In the genomic region with DNA sequence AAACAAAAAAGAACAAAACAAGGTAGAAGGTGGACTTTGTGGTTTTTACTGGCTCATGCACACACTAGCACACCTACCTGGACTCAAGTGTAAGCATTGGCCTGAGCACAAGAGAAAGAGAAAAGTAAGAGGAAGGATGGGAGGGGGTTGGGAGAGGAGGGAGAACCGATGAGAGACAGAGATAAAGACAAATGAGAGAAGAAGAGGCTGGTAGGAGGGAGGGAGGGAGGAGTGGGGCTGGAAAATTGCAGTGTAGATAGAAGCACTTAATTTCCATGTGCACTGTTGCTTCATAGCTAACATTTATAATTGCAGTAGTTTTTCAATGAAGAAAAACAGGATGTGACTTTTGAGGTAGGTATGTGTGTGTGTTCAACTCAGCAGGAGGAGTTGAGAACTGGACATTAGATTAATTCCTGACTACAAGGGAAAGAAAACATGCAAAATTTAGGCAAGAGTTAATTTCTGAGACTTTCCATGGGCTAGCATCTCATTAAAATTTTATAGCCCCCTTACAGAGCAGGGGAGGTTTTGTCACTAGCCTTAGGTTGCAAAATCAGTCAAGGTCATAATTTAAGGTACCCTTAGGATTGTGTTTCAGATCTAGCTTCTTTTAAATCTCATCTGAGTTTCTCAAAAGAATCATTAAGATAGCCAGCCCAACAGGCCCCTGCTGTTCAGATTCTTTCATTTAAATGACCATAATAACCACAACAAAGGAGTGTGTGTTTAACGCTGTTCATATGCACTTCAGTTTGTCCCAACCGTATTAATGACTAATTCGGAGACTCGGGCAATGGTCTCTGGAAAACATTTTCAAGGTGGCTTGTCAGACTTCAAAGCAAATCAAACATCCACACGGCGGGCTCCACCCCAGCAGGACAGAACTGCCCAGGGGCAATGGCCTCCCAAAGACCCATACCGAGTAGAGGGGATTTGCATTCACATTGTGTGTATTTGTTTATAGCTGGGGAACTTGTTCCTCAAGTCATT, we compare ENCODE assay signal across 11 mouse cellular contexts.
DNase-seq lines count a peak whose midpoint lies in the region; ATAC-seq and TF ChIP-seq lines count a peak whose summit lies in the region.
"Had no signal": no experiment of that assay in that cellular context is flagged by ENCODE, and none has a peak within 500 bp of the region (broad histone marks: within the 10 kb centered on the region; RNA-seq: fewer than 3 reads in every experiment).

No protein-coding gene starts in this region.

- H3K4me3 ChIP-seq in hindbrain, embryonic 10.5 days = peak overlapping the region; percentile 23; the same call in 1 of the 2 replicates
- H3K4me3 ChIP-seq in intestine, postnatal 0 days (ENCODE audit: low read depth, low read length) = no peak overlapping the region

- H3K4me1 ChIP-seq in hindbrain, embryonic 10.5 days (replicated peaks) = peaks cover 29% of the 10 kb centered on the region
- H3K4me1 ChIP-seq in intestine, postnatal 0 days (replicated peaks; ENCODE audit: control insufficient read depth, insufficient read depth, low read length) = no peaks in the 10 kb centered on the region

- H3K9ac ChIP-seq in intestine, postnatal 0 days (ENCODE audit: low read depth, low read length) = no peak overlapping the region

- H3K9me3 ChIP-seq in hindbrain, embryonic 10.5 days = no peaks in the 10 kb centered on the region
- no peaks in the 10 kb centered on the region for H3K9me3 ChIP-seq in intestine, postnatal 0 days (ENCODE audit: control insufficient read depth)

- peak; percentile 5 to 50 for DNase-seq in adrenal gland, adult (ENCODE audit: inconsistent age in 2 of 2, low spot score in 1 of 2)
- no peak for DNase-seq in adrenal gland, adult 18-20 months (ENCODE audit: low spot score in 2 of 2)
- peak; percentile 61 for DNase-seq in Muller cell, postnatal 12 days (ENCODE audit: inconsistent ontology term)
- peak; percentile 29 for DNase-seq in hindbrain, embryonic 10.5 days (ENCODE audit: low spot score)
- DNase-seq in mesoderm, embryonic 11.5 days (ENCODE audit: low read depth, low spot score) = peak; percentile 61
- no peak for DNase-seq in cerebellum, postnatal 25 days
- no peak for DNase-seq in left cerebral cortex, adult 9 months (ENCODE audit: low spot score in 2 of 2)
- DNase-seq: right cerebral cortex, postnatal 25 days had no signal

- H3K27ac ChIP-seq in hindbrain, embryonic 10.5 days = peak overlapping the region; percentile 35; the same call in 1 of the 2 replicates
- no peak overlapping the region for H3K27ac ChIP-seq in intestine, postnatal 0 days (ENCODE audit: low read depth, low read length)

- no peak for TF ChIP-seq CTCF in intestine, postnatal 0 days (IDR thresholded peaks at IDR 0.05; ENCODE audit: low read depth)

- no peak overlapping the region for H3K4me2 ChIP-seq in intestine, postnatal 0 days (replicated peaks; ENCODE audit: low read depth)
- H3K4me2 ChIP-seq: liver, embryonic 11.5 days had no signal

- H3K27me3 ChIP-seq in hindbrain, embryonic 10.5 days (ENCODE audit: insufficient read depth, poor library complexity, severe bottlenecking) = no peaks in the 10 kb centered on the region
- no peaks in the 10 kb centered on the region for H3K27me3 ChIP-seq in intestine, postnatal 0 days (replicated peaks; ENCODE audit: control insufficient read depth, insufficient read depth, low read length)

- no peak for ATAC-seq in intestine, postnatal 0 days
- ATAC-seq: intestine, embryonic 16.5 days had no signal

- 6% methylated on average over 8 of the region's 8 CpGs for WGBS in hindbrain, embryonic 10.5 days
- 24% methylated on average over 8 of the region's 8 CpGs for WGBS in intestine, postnatal 0 days

- H3K36me3 ChIP-seq in hindbrain, embryonic 10.5 days = no peaks in the 10 kb centered on the region
- no peaks in the 10 kb centered on the region for H3K36me3 ChIP-seq in intestine, postnatal 0 days (ENCODE audit: control insufficient read depth, insufficient read depth)

Comparison
In these comparisons a context has a peak if more than half of its experiments do, and no peak if none do; other contexts are left out.
1. DNase-seq: peak in adrenal gland, adult (2 of 2), Muller cell, postnatal 12 days (single experiment), hindbrain, embryonic 10.5 days (single experiment) and mesoderm, embryonic 11.5 days (single experiment); none in adrenal gland, adult 18-20 months (0 of 2), cerebellum, postnatal 25 days (0 of 2) and left cerebral cortex, adult 9 months (0 of 2).